Mouse (Mus musculus): ENCODE data around the gene Zfp46. TPM values are rescaled to one million over a fixed set of nuclear protein-coding genes. Genes with fewer than 3 reads are reported as not detected.

Gene Zfp46
- polyA plus RNA-seq, 1 experiment = 1.9 TPM

DNA sequence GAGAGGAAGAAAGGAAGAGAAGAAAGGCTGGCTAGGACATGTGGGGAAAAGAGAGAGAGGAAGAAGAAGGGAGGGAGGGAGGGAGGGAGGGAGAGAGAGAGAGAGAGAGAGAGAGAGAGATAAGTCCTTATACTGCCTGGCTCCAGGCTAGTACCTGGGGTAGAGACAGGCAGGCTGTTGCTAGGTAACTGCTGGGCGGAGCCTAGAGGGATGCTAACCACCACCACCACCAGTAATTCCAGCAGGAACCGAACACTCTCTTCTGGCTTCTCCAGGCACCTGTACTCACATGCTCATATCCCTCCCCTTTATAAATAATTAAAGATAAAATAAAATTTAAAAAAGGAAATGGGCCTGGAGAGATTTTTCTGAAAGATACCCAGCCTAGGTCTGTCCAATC lies 700 bp upstream of the Zfp46 start:
- Histone ChIP-seq H3K9me3 (peaks cover 3% of the 10 kb centered on the region; the same call in 1 of the 2 replicates), H3K27me3 (replicated peaks) (peaks cover 6% of the 10 kb centered on the region), H3K36me3 (replicated peaks; ENCODE audit: low read length) (peaks cover 19% of the 10 kb centered on the region), H3K4me3 (replicated peaks) (no peak overlapping the region), H3K4me1 (peaks cover 63% of the 10 kb centered on the region)
- no peak for TF ChIP-seq GATA1 (IDR thresholded peaks at IDR 0.05; ENCODE audit: borderline replicate concordance, low read length)
- TF ChIP-seq FLI1 (IDR thresholded peaks at IDR 0.05; ENCODE audit: low read length) = no peak

DNA sequence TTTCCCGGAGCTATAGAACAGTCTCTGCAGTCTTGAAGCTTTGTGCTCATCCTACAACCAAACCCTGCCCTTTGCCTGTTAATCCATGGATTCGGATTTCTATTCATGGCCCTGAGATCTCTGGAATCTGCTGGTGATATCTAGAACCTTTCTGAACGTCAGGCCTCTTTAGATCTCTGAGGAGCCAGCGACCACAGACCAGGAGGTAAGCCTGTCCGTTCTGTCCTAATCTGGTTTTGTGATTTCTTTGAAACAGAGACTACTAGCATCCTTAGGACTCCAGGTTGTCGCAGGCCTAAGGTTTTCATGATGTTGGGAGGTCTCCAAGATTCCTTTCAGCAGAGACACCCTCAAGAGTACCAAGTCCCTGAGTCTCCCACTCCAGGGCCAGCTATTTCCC lies 408 bp downstream of the Zfp46 start:
- peak overlapping the region; percentile 99 for H3K4me3 ChIP-seq (replicated peaks)
- peaks cover 59% of the 10 kb centered on the region for H3K4me1 ChIP-seq
- peaks cover 30% of the 10 kb centered on the region for H3K36me3 ChIP-seq (replicated peaks; ENCODE audit: low read length)
- H3K27me3 ChIP-seq (replicated peaks) = no peaks in the 10 kb centered on the region
- H3K9me3 ChIP-seq = peaks cover 7% of the 10 kb centered on the region
- no peak for TF ChIP-seq GATA1 (IDR thresholded peaks at IDR 0.05; ENCODE audit: borderline replicate concordance, low read length)
- TF ChIP-seq FLI1 (IDR thresholded peaks at IDR 0.05; ENCODE audit: low read length) = no peak

DNA sequence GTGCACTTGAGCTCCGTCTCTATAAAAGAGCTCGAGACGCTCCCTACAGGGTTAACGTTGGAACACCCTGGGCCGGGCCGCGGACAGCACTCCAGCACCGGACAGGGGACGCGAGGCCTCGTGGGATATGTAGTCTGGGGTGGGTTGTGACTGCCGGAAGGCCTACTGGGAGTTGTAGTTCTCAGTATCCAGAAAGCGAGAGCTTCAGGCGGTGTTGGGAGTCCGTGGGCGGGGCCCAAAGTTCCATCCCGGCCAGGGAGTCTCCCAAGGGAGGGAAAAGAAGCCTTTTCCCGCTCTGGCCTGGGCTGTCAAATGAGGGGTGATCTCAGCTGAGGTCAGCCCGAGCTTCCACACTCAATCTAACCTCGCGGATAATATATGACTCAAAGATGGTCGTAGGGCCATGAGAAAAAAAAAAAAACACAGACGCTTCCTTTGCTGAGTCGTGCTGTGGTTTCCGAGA lies 896 bp downstream of the Zfp46 start:
- Histone ChIP-seq H3K36me3 (replicated peaks; ENCODE audit: low read length) (peaks cover 35% of the 10 kb centered on the region), H3K4me3 (replicated peaks) (peak overlapping the region; percentile 99), H3K4me1 (peaks cover 58% of the 10 kb centered on the region), H3K27me3 (replicated peaks) (no peaks in the 10 kb centered on the region), H3K9me3 (peaks cover 12% of the 10 kb centered on the region)
- no peak for TF ChIP-seq FLI1 (IDR thresholded peaks at IDR 0.05; ENCODE audit: low read length)

DNA sequence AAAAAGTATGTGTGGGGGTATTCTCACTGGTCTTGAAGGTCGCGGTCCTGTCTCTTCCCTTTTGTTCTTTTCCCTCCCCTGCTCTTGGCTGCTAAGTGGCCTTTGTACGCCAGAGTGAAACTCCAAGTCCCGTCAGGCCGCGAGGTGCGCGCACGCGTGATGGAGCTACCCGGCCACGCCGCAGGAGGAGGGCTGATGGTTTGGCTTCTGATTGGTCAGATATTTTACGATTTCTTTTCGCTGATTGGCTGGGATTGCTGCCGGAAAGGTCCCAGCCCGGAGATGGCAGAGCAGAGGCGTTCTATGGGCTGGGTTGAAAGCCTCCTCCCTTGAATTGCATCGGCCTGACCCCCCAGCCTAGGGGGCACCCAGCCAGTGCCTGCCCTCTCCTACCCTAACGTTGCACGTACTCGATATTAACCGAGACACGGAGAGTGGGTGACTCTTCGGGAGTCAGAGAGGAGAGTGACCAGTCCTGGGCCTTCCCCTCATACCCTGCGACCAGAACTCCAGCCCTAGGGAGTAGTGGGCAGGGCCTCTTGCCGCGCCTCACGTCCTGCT lies 1.4 kb downstream of the Zfp46 start:
- TF ChIP-seq GATA1 (IDR thresholded peaks at IDR 0.05; ENCODE audit: borderline replicate concordance, low read length) = no peak
- no peak for TF ChIP-seq FLI1 (IDR thresholded peaks at IDR 0.05; ENCODE audit: low read length)
- no peaks in the 10 kb centered on the region for H3K27me3 ChIP-seq (replicated peaks)
- H3K9me3 ChIP-seq = peaks cover 17% of the 10 kb centered on the region
- peaks cover 53% of the 10 kb centered on the region for H3K4me1 ChIP-seq
- peak overlapping the region; percentile 99 for H3K4me3 ChIP-seq (replicated peaks)
- peaks cover 40% of the 10 kb centered on the region for H3K36me3 ChIP-seq (replicated peaks; ENCODE audit: low read length)

DNA sequence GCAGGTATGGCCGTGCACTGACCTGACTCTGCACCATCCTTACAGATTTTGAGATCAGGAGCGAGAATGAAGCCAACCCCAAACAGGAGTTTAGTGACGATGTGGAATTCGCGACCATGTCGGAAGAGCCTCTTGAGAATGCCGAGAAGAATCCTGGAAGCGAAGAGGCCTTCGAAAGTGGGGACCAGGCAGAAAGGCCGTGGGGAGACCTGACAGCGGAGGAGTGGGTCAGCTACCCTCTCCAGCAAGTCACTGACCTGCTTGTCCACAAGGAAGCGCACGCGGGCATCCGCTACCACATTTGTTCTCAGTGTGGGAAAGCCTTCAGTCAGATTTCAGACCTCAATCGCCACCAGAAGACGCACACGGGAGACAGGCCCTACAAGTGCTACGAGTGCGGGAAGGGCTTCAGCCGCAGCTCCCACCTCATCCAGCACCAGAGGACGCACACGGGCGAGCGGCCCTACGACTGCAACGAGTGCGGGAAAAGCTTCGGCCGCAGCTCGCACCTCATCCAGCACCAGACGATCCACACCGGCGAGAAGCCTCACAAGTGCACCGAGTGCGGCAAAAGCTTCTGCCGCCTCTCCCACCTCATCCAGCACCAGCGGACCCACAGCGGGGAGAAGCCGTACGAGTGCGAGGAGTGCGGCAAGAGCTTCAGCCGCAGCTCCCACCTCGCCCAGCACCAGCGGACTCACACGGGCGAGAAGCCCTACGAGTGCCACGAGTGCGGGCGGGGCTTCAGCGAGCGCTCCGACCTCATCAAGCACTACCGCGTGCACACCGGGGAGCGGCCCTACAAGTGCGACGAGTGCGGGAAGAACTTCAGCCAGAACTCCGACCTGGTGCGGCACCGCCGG lies 5.7 kb downstream of the Zfp46 start:
- H3K9me3 ChIP-seq = peaks cover 17% of the 10 kb centered on the region
- no peak for TF ChIP-seq FLI1 (IDR thresholded peaks at IDR 0.05; ENCODE audit: low read length)
- TF ChIP-seq GATA1 (IDR thresholded peaks at IDR 0.05; ENCODE audit: borderline replicate concordance, low read length) = no peak
- peaks cover 14% of the 10 kb centered on the region for H3K4me1 ChIP-seq
- H3K36me3 ChIP-seq (replicated peaks; ENCODE audit: low read length) = peaks cover 74% of the 10 kb centered on the region
- no peaks in the 10 kb centered on the region for H3K27me3 ChIP-seq (replicated peaks)
- H3K4me3 ChIP-seq (replicated peaks) = no peak overlapping the region

DNA sequence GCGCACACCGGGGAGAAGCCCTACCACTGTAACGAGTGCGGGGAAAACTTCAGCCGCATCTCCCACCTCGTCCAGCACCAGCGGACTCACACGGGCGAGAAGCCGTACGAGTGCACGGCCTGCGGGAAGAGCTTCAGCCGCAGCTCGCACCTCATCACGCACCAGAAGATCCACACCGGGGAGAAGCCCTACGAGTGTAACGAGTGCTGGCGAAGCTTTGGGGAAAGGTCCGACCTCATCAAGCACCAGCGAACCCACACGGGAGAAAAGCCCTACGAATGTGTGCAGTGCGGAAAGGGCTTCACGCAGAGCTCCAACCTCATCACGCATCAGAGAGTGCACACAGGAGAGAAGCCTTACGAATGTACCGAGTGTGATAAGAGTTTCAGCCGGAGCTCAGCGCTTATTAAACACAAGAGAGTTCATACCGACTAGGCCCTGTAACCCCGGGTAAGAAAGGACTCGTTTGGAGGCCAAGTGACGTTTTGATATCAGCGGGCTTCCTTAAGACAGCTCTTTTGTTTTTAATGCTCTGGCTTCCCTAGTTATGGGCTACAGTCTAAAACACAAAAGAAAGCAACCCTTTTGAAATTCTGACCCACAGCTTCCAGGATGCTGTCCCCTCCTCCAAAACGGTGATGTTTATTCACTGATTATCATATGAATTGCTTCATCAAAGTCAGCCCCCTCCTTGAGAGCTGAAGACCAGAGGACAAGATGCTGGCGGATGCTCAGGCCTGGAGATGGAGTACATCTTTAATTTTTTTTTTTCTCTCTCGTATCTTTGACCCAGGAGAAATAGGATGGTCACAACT lies 6.5 kb downstream of the Zfp46 start:
- H3K36me3 ChIP-seq (replicated peaks; ENCODE audit: low read length) = peaks cover 74% of the 10 kb centered on the region
- peaks cover 17% of the 10 kb centered on the region for H3K9me3 ChIP-seq
- no peaks in the 10 kb centered on the region for H3K27me3 ChIP-seq (replicated peaks)
- H3K4me1 ChIP-seq = peaks cover 16% of the 10 kb centered on the region
- no peak for TF ChIP-seq GATA1 (IDR thresholded peaks at IDR 0.05; ENCODE audit: borderline replicate concordance, low read length)
- H3K4me3 ChIP-seq (replicated peaks) = peak overlapping the region; percentile 15

DNA sequence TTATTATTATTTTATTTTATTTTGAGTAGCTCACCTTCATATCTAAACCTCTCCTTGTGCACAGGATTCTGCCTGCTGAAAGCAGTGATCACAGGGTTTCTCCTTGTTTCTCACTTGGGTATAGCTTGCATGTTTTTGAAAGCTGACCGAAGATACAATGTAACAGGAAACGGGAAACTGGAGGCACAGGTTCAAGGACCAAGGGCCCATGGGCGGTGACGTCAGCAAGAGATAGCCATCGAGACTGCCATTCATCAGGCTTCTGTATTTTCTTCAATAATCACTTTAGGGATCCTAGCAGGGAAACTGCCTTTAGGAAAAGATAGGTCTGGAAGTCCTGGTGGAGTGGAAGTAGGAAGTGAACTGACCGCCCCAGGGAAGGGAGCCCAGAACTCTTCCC lies 7.2 kb downstream of the Zfp46 start:
- Histone ChIP-seq H3K9me3 (peaks cover 17% of the 10 kb centered on the region), H3K36me3 (replicated peaks; ENCODE audit: low read length) (peaks cover 74% of the 10 kb centered on the region), H3K27me3 (replicated peaks) (no peaks in the 10 kb centered on the region), H3K4me1 (peaks cover 13% of the 10 kb centered on the region), H3K4me3 (replicated peaks) (no peak overlapping the region)
- TF ChIP-seq FLI1 (IDR thresholded peaks at IDR 0.05; ENCODE audit: low read length) = no peak

DNA sequence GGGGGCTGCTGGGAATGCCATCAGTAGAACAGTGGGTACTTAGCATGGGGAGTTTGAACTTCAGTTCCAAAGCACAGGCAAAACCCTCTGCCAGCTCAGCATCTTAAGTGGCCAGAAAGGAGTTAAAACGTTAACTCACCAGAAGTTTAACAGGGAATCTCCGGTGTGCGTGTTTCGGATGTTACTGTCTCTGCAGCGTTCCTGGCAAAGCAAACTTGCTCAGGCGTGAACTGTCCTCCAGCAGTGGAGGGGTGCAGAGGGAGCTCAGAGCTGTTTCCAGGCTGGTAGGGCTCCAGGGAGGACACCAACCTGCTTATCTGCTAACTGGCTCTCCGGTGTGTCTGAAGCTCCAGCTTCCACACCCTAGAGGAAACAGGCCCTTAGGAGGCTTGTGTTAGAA lies 11.5 kb downstream of the Zfp46 start:
- no peak for TF ChIP-seq GATA1 (IDR thresholded peaks at IDR 0.05; ENCODE audit: borderline replicate concordance, low read length)
- no peak for TF ChIP-seq FLI1 (IDR thresholded peaks at IDR 0.05; ENCODE audit: low read length)
- Histone ChIP-seq H3K4me3 (replicated peaks) (no peak overlapping the region), H3K27me3 (replicated peaks) (no peaks in the 10 kb centered on the region), H3K4me1 (0 out of 2 replicates have a peak, but pooled peaks cover 3% of the 10 kb centered on the region), H3K36me3 (replicated peaks; ENCODE audit: low read length) (peaks cover 33% of the 10 kb centered on the region), H3K9me3 (0 out of 2 replicates have a peak, but pooled peaks cover under 1% of the 10 kb centered on the region)

DNA sequence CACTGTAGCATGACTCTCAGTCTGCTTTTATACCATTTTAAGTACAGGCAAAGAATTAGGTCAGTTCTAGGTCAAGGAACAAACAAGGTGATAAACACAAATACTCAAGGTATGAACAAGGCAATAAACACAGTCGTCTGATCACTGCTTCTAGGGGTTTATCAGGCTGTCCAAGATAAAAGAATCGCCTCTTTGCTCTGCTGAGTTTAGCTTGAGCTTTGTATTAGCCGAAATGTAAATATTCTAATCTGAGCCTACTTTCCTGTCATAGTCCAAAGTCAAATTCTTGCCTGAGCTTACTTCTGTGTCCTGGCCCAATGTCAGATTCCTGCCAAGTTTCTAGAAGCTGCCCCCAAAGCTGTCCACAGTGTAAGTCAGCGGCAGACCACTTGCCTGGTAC lies 18.0 kb downstream of the Zfp46 start:
- H3K9me3 ChIP-seq = no peaks in the 10 kb centered on the region
- TF ChIP-seq GATA1 (IDR thresholded peaks at IDR 0.05; ENCODE audit: borderline replicate concordance, low read length) = no peak
- no peak for TF ChIP-seq FLI1 (IDR thresholded peaks at IDR 0.05; ENCODE audit: low read length)
- no peak overlapping the region for H3K4me3 ChIP-seq (replicated peaks)
- H3K36me3 ChIP-seq (replicated peaks; ENCODE audit: low read length) = no peaks in the 10 kb centered on the region
- no peaks in the 10 kb centered on the region for H3K4me1 ChIP-seq
- peaks cover 14% of the 10 kb centered on the region for H3K27me3 ChIP-seq (replicated peaks)

DNA sequence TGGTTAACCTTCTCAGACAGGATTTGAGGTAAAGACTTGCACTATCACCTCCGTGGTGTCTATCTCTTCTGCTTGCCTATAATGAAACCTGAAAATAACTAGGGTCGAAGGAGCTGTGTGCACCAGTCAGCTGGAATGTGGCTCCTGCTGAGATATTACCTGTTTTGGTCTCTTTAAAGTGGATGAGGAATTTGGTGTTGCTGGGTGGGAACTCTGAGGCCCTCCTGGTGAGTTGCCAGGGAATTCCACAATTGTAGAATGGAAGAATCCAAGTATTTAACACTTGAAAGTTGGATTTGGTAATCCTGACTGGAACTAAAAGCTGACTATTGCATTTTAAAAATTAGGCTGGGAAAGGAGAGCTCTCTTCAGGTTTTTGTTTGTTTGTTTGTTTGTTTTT lies 19.7 kb downstream of the Zfp46 start:
- H3K27me3 ChIP-seq (replicated peaks) = peaks cover 14% of the 10 kb centered on the region
- no peaks in the 10 kb centered on the region for H3K9me3 ChIP-seq
- H3K4me3 ChIP-seq (replicated peaks) = no peak overlapping the region
- peaks cover 1% of the 10 kb centered on the region for H3K4me1 ChIP-seq
- no peaks in the 10 kb centered on the region for H3K36me3 ChIP-seq (replicated peaks; ENCODE audit: low read length)
- TF ChIP-seq GATA1 (IDR thresholded peaks at IDR 0.05; ENCODE audit: borderline replicate concordance, low read length) = no peak
- TF ChIP-seq FLI1 (IDR thresholded peaks at IDR 0.05; ENCODE audit: low read length) = no peak
